In genomic region chr11:9624753-9625152, GRCm38 (mm10) we compare ENCODE assay signal across 29 mouse cellular contexts.
"Had no signal": no experiment of that assay in that cellular context is flagged by ENCODE, and none has a peak within 500 bp of the region (broad histone marks: within the 10 kb centered on the region; RNA-seq: fewer than 3 reads in every experiment).

No protein-coding gene starts in this region.

- H3K9me3 ChIP-seq: embryonic facial prominence, embryonic 10.5 days; embryonic facial prominence, embryonic 12.5 days; embryonic facial prominence, embryonic 13.5 days; embryonic facial prominence, embryonic 15.5 days; forebrain, embryonic 10.5 days; forebrain, embryonic 12.5 days; forebrain, embryonic 13.5 days; forebrain, embryonic 15.5 days had no signal

- H3K4me2 ChIP-seq: embryonic facial prominence, embryonic 12.5 days; embryonic facial prominence, embryonic 13.5 days; embryonic facial prominence, embryonic 15.5 days; forebrain, embryonic 12.5 days; forebrain, embryonic 13.5 days; forebrain, embryonic 15.5 days had no signal

- H3K27ac ChIP-seq: embryonic facial prominence, embryonic 10.5 days; embryonic facial prominence, embryonic 12.5 days; embryonic facial prominence, embryonic 13.5 days; embryonic facial prominence, embryonic 15.5 days; forebrain, embryonic 10.5 days; forebrain, embryonic 12.5 days; forebrain, embryonic 13.5 days; forebrain, embryonic 15.5 days; gastrocnemius, adult 2 months; heart, adult 2 months had no signal

- H3K4me3 ChIP-seq: embryonic facial prominence, embryonic 10.5 days; embryonic facial prominence, embryonic 12.5 days; embryonic facial prominence, embryonic 13.5 days; embryonic facial prominence, embryonic 15.5 days; erythroblast, embryonic 14.5 days; forebrain, embryonic 10.5 days; forebrain, embryonic 12.5 days; forebrain, embryonic 13.5 days; forebrain, embryonic 15.5 days; gastrocnemius, adult 2 months; heart, adult 2 months had no signal

- ATAC-seq: forebrain, embryonic 13.5 days; forebrain, embryonic 14.5 days; forebrain, embryonic 15.5 days; forebrain, embryonic 16.5 days; forebrain, postnatal 0 days had no signal

- H3K9ac ChIP-seq: embryonic facial prominence, embryonic 12.5 days; embryonic facial prominence, embryonic 13.5 days; embryonic facial prominence, embryonic 15.5 days; forebrain, embryonic 12.5 days; forebrain, embryonic 13.5 days; forebrain, embryonic 15.5 days; forebrain, postnatal 0 days had no signal

- H3K27me3 ChIP-seq: embryonic facial prominence, embryonic 12.5 days; embryonic facial prominence, embryonic 13.5 days; embryonic facial prominence, embryonic 15.5 days; forebrain, embryonic 12.5 days; forebrain, embryonic 15.5 days had no signal

- H3K4me1 ChIP-seq: embryonic facial prominence, embryonic 10.5 days; embryonic facial prominence, embryonic 12.5 days; embryonic facial prominence, embryonic 13.5 days; embryonic facial prominence, embryonic 15.5 days; forebrain, embryonic 10.5 days; forebrain, embryonic 12.5 days; forebrain, embryonic 13.5 days; forebrain, embryonic 15.5 days had no signal

- DNase-seq: cerebellum, adult 2 months; cerebellum, adult 8-10 months; cerebellum, adult 9-10 months; cerebellum, adult 9-11 months; cerebellum, postnatal 10 days; cerebellum, postnatal 14 days; cerebellum, postnatal 25 days; cerebellum, postnatal 36 days; embryo, embryonic 11 days; forebrain, postnatal 0 days; gastrocnemius, adult 2 months; gastrocnemius, postnatal 10 days; gastrocnemius, postnatal 14 days; gastrocnemius, postnatal 25 days; gastrocnemius, postnatal 36 days; heart, adult 11 months; heart, adult 18-20 months; heart, adult 2 months had no signal

- H3K36me3 ChIP-seq: embryonic facial prominence, embryonic 10.5 days; embryonic facial prominence, embryonic 12.5 days; embryonic facial prominence, embryonic 13.5 days; embryonic facial prominence, embryonic 15.5 days; forebrain, embryonic 10.5 days; forebrain, embryonic 12.5 days; forebrain, embryonic 15.5 days had no signal
